11 mouse cellular contexts compared by ENCODE assay signal in the genomic region with DNA sequence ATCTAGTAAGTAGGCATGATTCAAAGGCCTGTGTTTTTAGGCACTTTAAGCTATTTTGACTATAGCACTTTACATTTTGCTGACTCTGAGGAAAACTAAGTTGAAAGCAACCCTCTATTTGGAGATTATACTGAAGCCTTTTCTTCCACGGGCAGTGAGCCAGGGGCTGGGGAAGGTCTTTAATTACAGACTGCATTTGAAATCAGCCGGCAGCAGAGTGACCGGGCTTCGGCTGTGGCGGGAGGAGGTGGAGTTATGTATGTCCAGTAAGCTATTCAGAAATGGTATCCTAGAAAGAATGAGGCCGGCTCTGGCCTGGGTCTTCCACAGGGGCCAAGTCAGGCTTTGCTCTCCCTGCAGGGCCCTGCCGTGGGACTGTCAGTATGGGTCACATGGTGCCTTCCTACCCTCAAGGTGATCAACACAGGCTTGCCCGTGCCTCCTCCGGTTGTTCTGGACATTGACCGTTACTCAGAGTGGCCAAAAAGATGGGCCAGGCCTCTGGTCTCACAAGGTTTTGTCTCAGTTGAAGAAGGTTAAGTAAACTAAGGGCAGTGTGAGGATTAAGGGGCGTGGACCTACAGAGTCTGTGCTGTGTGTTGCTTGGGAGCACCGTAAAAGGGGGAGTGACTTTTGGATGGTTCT. TPM values are rescaled to one million over a fixed set of nuclear protein-coding genes. Genes with fewer than 3 reads are reported as not detected.
DNase-seq lines count a peak whose midpoint lies in the region; ATAC-seq lines count a peak whose summit lies in the region.
"Had no signal": no experiment of that assay in that cellular context is flagged by ENCODE, and none has a peak within 500 bp of the region (broad histone marks: within the 10 kb centered on the region; RNA-seq: fewer than 3 reads in every experiment).

No protein-coding gene starts in this region.

- no peak overlapping the region for H3K4me2 ChIP-seq in hindbrain, embryonic 13.5 days
- H3K4me2 ChIP-seq in hindbrain, embryonic 14.5 days (replicated peaks) = no peak overlapping the region
- 0 out of 2 replicates have a peak overlapping the region, but pooled peaks have one; percentile 11 for H3K4me2 ChIP-seq in midbrain, embryonic 16.5 days (ENCODE audit: low read length)
- no peak overlapping the region for H3K4me2 ChIP-seq in midbrain, embryonic 11.5 days
- H3K4me2 ChIP-seq in embryonic facial prominence, embryonic 15.5 days (replicated peaks) = no peak overlapping the region
- no peak overlapping the region for H3K4me2 ChIP-seq in stomach, embryonic 14.5 days (replicated peaks; ENCODE audit: low read depth, low read length)

- peaks cover 46% of the 10 kb centered on the region for H3K4me1 ChIP-seq in hindbrain, embryonic 13.5 days (replicated peaks)
- H3K4me1 ChIP-seq in hindbrain, embryonic 14.5 days (replicated peaks; ENCODE audit: control insufficient read depth, insufficient read depth, low read length) = peaks cover 6% of the 10 kb centered on the region
- H3K4me1 ChIP-seq in midbrain, embryonic 16.5 days (ENCODE audit: control insufficient read depth, insufficient read depth, low read length) = peaks cover 14% of the 10 kb centered on the region; the same call in 1 of the 2 replicates
- peaks cover 4% of the 10 kb centered on the region for H3K4me1 ChIP-seq in midbrain, embryonic 11.5 days (ENCODE audit: control insufficient read depth, insufficient read depth, low read length)
- peaks cover 31% of the 10 kb centered on the region for H3K4me1 ChIP-seq in embryonic facial prominence, embryonic 15.5 days
- H3K4me1 ChIP-seq in stomach, embryonic 14.5 days (ENCODE audit: control insufficient read depth, insufficient read depth, low read length) = peaks cover 10% of the 10 kb centered on the region; the same call in 1 of the 2 replicates

- peak overlapping the region; percentile 52; the same call in 1 of the 2 replicates for H3K27ac ChIP-seq in hindbrain, embryonic 13.5 days
- H3K27ac ChIP-seq in hindbrain, embryonic 14.5 days = no peak overlapping the region
- peak overlapping the region; percentile 15; the same call in 1 of the 2 replicates for H3K27ac ChIP-seq in midbrain, embryonic 16.5 days (ENCODE audit: low read length)
- H3K27ac ChIP-seq in midbrain, embryonic 11.5 days (ENCODE audit: low read depth, low read length) = no peak overlapping the region
- peak overlapping the region; percentile 58; the same call in 1 of the 2 replicates for H3K27ac ChIP-seq in embryonic facial prominence, embryonic 15.5 days (replicated peaks)
- H3K27ac ChIP-seq in stomach, embryonic 14.5 days (ENCODE audit: low read length) = peak overlapping the region; percentile 45; the same call in 1 of the 2 replicates
- H3K27ac ChIP-seq: heart, embryonic 10.5 days had no signal

- H3K9ac ChIP-seq in hindbrain, embryonic 13.5 days = no peak overlapping the region
- H3K9ac ChIP-seq in hindbrain, embryonic 14.5 days = no peak overlapping the region
- H3K9ac ChIP-seq in midbrain, embryonic 16.5 days (ENCODE audit: low read depth, low read length) = no peak overlapping the region
- H3K9ac ChIP-seq in midbrain, embryonic 11.5 days (ENCODE audit: low read length) = no peak overlapping the region
- H3K9ac ChIP-seq in embryonic facial prominence, embryonic 15.5 days = no peak overlapping the region
- no peak overlapping the region for H3K9ac ChIP-seq in stomach, embryonic 14.5 days (replicated peaks; ENCODE audit: low read depth, low read length)

- WGBS in hindbrain, embryonic 13.5 days = 67% methylated on average over 12 of the region's 12 CpGs
- WGBS in hindbrain, embryonic 14.5 days = 68% methylated on average over 12 of the region's 12 CpGs
- 57% methylated on average over 12 of the region's 12 CpGs for WGBS in midbrain, embryonic 16.5 days
- 79% methylated on average over 12 of the region's 12 CpGs for WGBS in midbrain, embryonic 11.5 days
- 60% methylated on average over 12 of the region's 12 CpGs for WGBS in embryonic facial prominence, embryonic 15.5 days
- WGBS in stomach, embryonic 14.5 days = 62% methylated on average over 12 of the region's 12 CpGs

- H3K27me3 ChIP-seq in hindbrain, embryonic 13.5 days = peaks cover 5% of the 10 kb centered on the region; the same call in 1 of the 2 replicates
- H3K27me3 ChIP-seq in hindbrain, embryonic 14.5 days (ENCODE audit: control insufficient read depth, insufficient read depth, low read length) = no peaks in the 10 kb centered on the region
- no peaks in the 10 kb centered on the region for H3K27me3 ChIP-seq in midbrain, embryonic 16.5 days (ENCODE audit: control insufficient read depth, insufficient read depth, low read depth, low read length)
- peaks cover 2% of the 10 kb centered on the region; the same call in 1 of the 2 replicates for H3K27me3 ChIP-seq in midbrain, embryonic 11.5 days (ENCODE audit: control insufficient read depth, insufficient read depth, low read length)
- peaks cover 3% of the 10 kb centered on the region; the same call in 1 of the 2 replicates for H3K27me3 ChIP-seq in embryonic facial prominence, embryonic 15.5 days
- H3K27me3 ChIP-seq in stomach, embryonic 14.5 days (ENCODE audit: control insufficient read depth, insufficient read depth, low read length) = no peaks in the 10 kb centered on the region

- H3K9me3 ChIP-seq in hindbrain, embryonic 13.5 days = no peaks in the 10 kb centered on the region
- H3K9me3 ChIP-seq in hindbrain, embryonic 14.5 days (ENCODE audit: control insufficient read depth, low read length) = no peaks in the 10 kb centered on the region
- no peaks in the 10 kb centered on the region for H3K9me3 ChIP-seq in midbrain, embryonic 16.5 days (replicated peaks; ENCODE audit: control insufficient read depth, low read length, poor library complexity, severe bottlenecking)
- H3K9me3 ChIP-seq in midbrain, embryonic 11.5 days (ENCODE audit: control insufficient read depth, low read length) = no peaks in the 10 kb centered on the region
- no peaks in the 10 kb centered on the region for H3K9me3 ChIP-seq in embryonic facial prominence, embryonic 15.5 days (replicated peaks)
- H3K9me3 ChIP-seq in stomach, embryonic 14.5 days (ENCODE audit: control insufficient read depth, low read depth, low read length) = no peaks in the 10 kb centered on the region
- H3K9me3 ChIP-seq: heart, embryonic 10.5 days had no signal

- no peak for DNase-seq in hindbrain, embryonic 14.5 days (ENCODE audit: low spot score)
- DNase-seq in midbrain, embryonic 11.5 days (ENCODE audit: low spot score, missing footprints) = no peak
- DNase-seq in yolk sac, embryonic 10.5 days (ENCODE audit: low spot score) = no peak
- no peak for DNase-seq in heart, postnatal 25 days (ENCODE audit: low spot score)
- DNase-seq: embryo, embryonic 11 days had no signal

- intact Hi-C loops in heart, postnatal 25 days (cut with DNase I) = no loop called here

- H3K4me3 ChIP-seq in hindbrain, embryonic 13.5 days = no peak overlapping the region
- no peak overlapping the region for H3K4me3 ChIP-seq in hindbrain, embryonic 14.5 days (replicated peaks; ENCODE audit: low read length)
- H3K4me3 ChIP-seq in midbrain, embryonic 16.5 days (ENCODE audit: low read depth, low read length) = no peak overlapping the region
- H3K4me3 ChIP-seq in midbrain, embryonic 11.5 days (ENCODE audit: low read depth, low read length) = no peak overlapping the region
- no peak overlapping the region for H3K4me3 ChIP-seq in embryonic facial prominence, embryonic 15.5 days (replicated peaks)
- H3K4me3 ChIP-seq in stomach, embryonic 14.5 days (ENCODE audit: low read depth, low read length) = no peak overlapping the region
- H3K4me3 ChIP-seq: heart, embryonic 10.5 days had no signal

- H3K36me3 ChIP-seq in hindbrain, embryonic 13.5 days = peaks cover 8% of the 10 kb centered on the region
- peaks cover 8% of the 10 kb centered on the region for H3K36me3 ChIP-seq in hindbrain, embryonic 14.5 days (replicated peaks; ENCODE audit: control insufficient read depth, insufficient read depth)
- peaks cover 3% of the 10 kb centered on the region for H3K36me3 ChIP-seq in midbrain, embryonic 16.5 days (ENCODE audit: control insufficient read depth, insufficient read depth, low read length)
- H3K36me3 ChIP-seq in midbrain, embryonic 11.5 days (ENCODE audit: control insufficient read depth, insufficient read depth, low read length) = no peaks in the 10 kb centered on the region
- no peaks in the 10 kb centered on the region; the same call in 1 of the 2 replicates for H3K36me3 ChIP-seq in embryonic facial prominence, embryonic 15.5 days
- H3K36me3 ChIP-seq in stomach, embryonic 14.5 days (ENCODE audit: control insufficient read depth, insufficient read depth, low read length) = no peaks in the 10 kb centered on the region
- H3K36me3 ChIP-seq: heart, embryonic 10.5 days had no signal

- no peak for ATAC-seq in hindbrain, embryonic 13.5 days (ENCODE audit: low FRiP score)
- ATAC-seq in hindbrain, embryonic 14.5 days (ENCODE audit: low FRiP score) = no peak
- no peak for ATAC-seq in midbrain, embryonic 16.5 days
- no peak for ATAC-seq in midbrain, embryonic 11.5 days (ENCODE audit: low FRiP score)
- no peak for ATAC-seq in embryonic facial prominence, embryonic 15.5 days (ENCODE audit: insufficient number of reproducible peaks, low FRiP score, low TSS enrichment, low read depth)
- no peak for ATAC-seq in stomach, embryonic 14.5 days (ENCODE audit: insufficient number of reproducible peaks, insufficient read depth, low FRiP score, low read depth)
- ATAC-seq: CD4-positive, CD25-positive, alpha-beta regulatory T cell, adult 4 months had no signal

RNA-seq across cellular contexts. Expression of a gene that starts 11.5 kb away (rescaled TPM):
- polyA plus RNA-seq in hindbrain, embryonic 13.5 days (2015; fragmentation: Nextera tagmentation; extraction: Ambion mirVana) = 76.1 and 90.8 TPM in 2 replicates
- 92.7 and 118 TPM in 2 replicates for polyA plus RNA-seq in hindbrain, embryonic 14.5 days (2014; fragmentation: Nextera tagmentation; extraction: Ambion mirVana)
- 113 and 124 TPM in 2 replicates for polyA plus RNA-seq in midbrain, embryonic 16.5 days (2015; fragmentation: Nextera tagmentation; extraction: Ambion mirVana)
- polyA plus RNA-seq in midbrain, embryonic 11.5 days (2014; fragmentation: Nextera tagmentation; extraction: Ambion mirVana) = 19.0 and 21.3 TPM in 2 replicates
- polyA plus RNA-seq in embryonic facial prominence, embryonic 15.5 days (2015; fragmentation: Nextera tagmentation; extraction: Ambion mirVana) = 41.7 and 42.5 TPM in 2 replicates
- 30.0 TPM in 2 replicates for polyA plus RNA-seq in stomach, embryonic 14.5 days (2014; fragmentation: Nextera tagmentation; extraction: Ambion mirVana)
- 1 to 10 TPM; 7.0 to 7.6 TPM for total RNA-seq in heart, postnatal 25 days (2021)

Comparison
In these comparisons a context has a peak if more than half of its experiments do, and no peak if none do; other contexts are left out.
1. H3K27ac ChIP-seq: peak in hindbrain, embryonic 13.5 days (single experiment), midbrain, embryonic 16.5 days (single experiment), embryonic facial prominence, embryonic 15.5 days (single experiment) and stomach, embryonic 14.5 days (single experiment); none in hindbrain, embryonic 14.5 days (single experiment) and midbrain, embryonic 11.5 days (single experiment).